Mouse (Mus musculus): ENCODE measurements around the gene Prkag2.

- TF ChIP-seq CTCF (IDR thresholded peaks at IDR 0.05; ENCODE audit: low read depth, low read length), result no peak
- no peak for TF ChIP-seq POLR2AphosphoS5 (IDR thresholded peaks at IDR 0.05; ENCODE audit: insufficient replicate concordance, low read depth, low read length)
These were observed 25.6 kb upstream of the Prkag2 start for GRCm38 (mm10) chr5:25125884-25126560.

Measured in G1E (cell line).